Mouse (Mus musculus) forebrain, embryonic 10.5 days (tissue): ENCODE results near the gene Gm14435. TPM values are rescaled to one million over a fixed set of nuclear protein-coding genes. Genes with fewer than 3 reads are reported as not detected.
"Not testable (repeated sequence)": the region's sequence is repeated elsewhere in the genome, so short reads cannot be mapped to it uniquely, and the experiment has no call there.

Source experiments
- DNase-seq: peaks from one replicate; pipeline ENCODE4 v3.0.0-alpha.2; 2017; ENCODE audit warnings: low spot score; ENCODE audit errors: extremely low spot score
- H3K27ac ChIP-seq: fragments of 300-500 bp; sonication (generic); 2 replicates; pipeline ENCODE4 v1.5.1; 2016; ENCODE audit warnings: mild to moderate bottlenecking
- H3K27me3 ChIP-seq: fragments of 300-500 bp; sonication (generic); 2 replicates; pipeline ENCODE4 v1.6.1; 2016; ENCODE audit warnings: mild to moderate bottlenecking; ENCODE audit not compliant: poor library complexity, severe bottlenecking
- H3K36me3 ChIP-seq: fragments of 300-500 bp; sonication (generic); replicated peaks from 2 replicates; pipeline ENCODE4 v1.6.1; 2016; ENCODE audit warnings: mild to moderate bottlenecking, moderate library complexity
- H3K4me1 ChIP-seq: fragments of 300-500 bp; sonication (generic); 2 replicates; pipeline ENCODE4 v1.6.1; 2016
- H3K4me3 ChIP-seq: fragments of 300-500 bp; sonication (generic); 2 replicates; pipeline ENCODE4 v1.5.1; 2016; ENCODE audit warnings: mild to moderate bottlenecking, moderate library complexity
- H3K9me3 ChIP-seq: fragments of 300-500 bp; sonication (generic); 2 replicates; pipeline ENCODE4 v1.6.1; 2016; ENCODE audit warnings: mild to moderate bottlenecking, moderate library complexity
- WGBS: fragments of 180-500 bp; shearing (Covaris S2); methylation state at CpG from one replicate; pipeline ENCODE4 v1.1.7; 2016; 5-methylcytosine and 5-hydroxymethylcytosine counted together
- polyA plus RNA-seq: library from polyadenylated mRNA; unstranded; fragments of >200 nt; fragmentation: Nextera tagmentation; extraction: Ambion mirVana; gene quantifications from 2 replicates; pipeline ENCODE4 v1.2.1, GENCODE M21; 2016

The Gm14435 gene
- polyA plus RNA-seq = 10.8 and 11.5 TPM in 2 replicates

DNA sequence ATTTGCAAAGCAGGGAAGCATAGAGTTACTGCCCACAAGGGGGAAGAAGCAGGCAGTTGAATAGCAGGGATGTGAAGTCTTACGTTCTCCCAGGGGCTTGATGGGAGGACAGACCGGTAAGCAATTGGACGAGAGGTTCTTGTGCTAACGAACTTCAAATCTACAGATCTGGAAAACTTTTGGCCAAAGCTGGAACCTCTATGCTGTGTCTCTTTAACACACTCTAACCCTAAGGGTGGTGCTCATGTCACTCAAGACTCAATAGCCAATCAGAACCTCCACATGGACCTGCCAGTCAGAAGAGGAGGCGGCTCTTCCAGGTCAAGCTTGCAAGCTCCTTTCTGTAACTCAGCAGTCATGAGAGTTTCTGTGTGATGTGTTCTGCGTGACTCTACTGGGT lies at the start of gene Gm14435:
Gene Gm14435 (plus strand): TSS at position 301 of the 400 bp plus-strand sequence.
- H3K27me3 ChIP-seq, H3K4me1 ChIP-seq, DNase-seq, H3K36me3 ChIP-seq, H3K27ac ChIP-seq, H3K4me3 ChIP-seq, H3K9me3 ChIP-seq: not testable (repeated sequence)
- no CpG with 5 or more reads among the region's 6 CpGs for WGBS

Other genes starting within 250 kb of the Gm14435 start
- gene 2210418O10Rik, start 197.0 kb upstream of the Gm14435 start, polyA plus RNA-seq = 8.4 and 11.7 TPM in 2 replicates
- not detected in 2 replicates for gene Gm11009, start 104.1 kb upstream of the Gm14435 start, polyA plus RNA-seq
- 2.8 and 3.7 TPM in 2 replicates for gene Gm14434, start 63.2 kb downstream of the Gm14435 start, polyA plus RNA-seq
- gene Zfp967, start 97.5 kb downstream of the Gm14435 start, polyA plus RNA-seq = not detected in 2 replicates
- gene Gm14308, start 212.8 kb downstream of the Gm14435 start, polyA plus RNA-seq = 16.8 and 17.2 TPM in 2 replicates
- gene Zfp973, start 246.9 kb downstream of the Gm14435 start, polyA plus RNA-seq = 12.5 and 16.6 TPM in 2 replicates